Mouse (Mus musculus) liver, postnatal 0 days (tissue): Measurements from ENCODE around the gene Gm5105.

Source experiments
- CTCF ChIP-seq: sonication (generic); IDR thresholded peaks from 2 replicates; pipeline ENCODE4 v1.5.1; 2016; ENCODE audit warnings: antibody characterized with exemption, low read depth
- EP300 ChIP-seq: IDR thresholded peaks from 2 replicates; pipeline ENCODE4 v1.6.1; 2016; ENCODE audit warnings: antibody characterized with exemption, low read depth, mild to moderate bottlenecking

DNA sequence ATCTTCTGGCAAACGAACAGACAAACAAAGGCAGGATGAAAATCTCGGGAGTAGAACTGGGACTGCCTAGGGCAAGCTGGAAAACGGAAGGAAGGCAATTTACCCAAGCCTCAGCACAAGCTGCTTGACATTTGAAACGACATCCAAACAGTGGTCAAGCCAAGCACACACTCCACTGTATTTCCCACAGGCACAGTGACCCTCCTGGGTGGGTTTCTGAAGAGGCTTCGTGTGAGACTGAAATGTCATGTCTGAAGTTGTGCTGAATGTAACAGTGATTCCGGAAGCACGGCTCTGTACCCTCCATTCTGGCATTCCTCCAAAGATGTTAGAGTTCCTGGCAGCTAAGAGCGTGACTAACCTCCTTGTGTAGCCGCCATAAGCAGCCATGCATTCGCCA lies 28.5 kb upstream of the Gm5105 start:
- TF ChIP-seq CTCF: no peak
- TF ChIP-seq EP300: no peak
